Mouse (Mus musculus): ENCODE data around the gene Hrh2. TPM values are rescaled to one million over a fixed set of nuclear protein-coding genes. Genes with fewer than 3 reads are reported as not detected.

Hrh2 gene
- polyA plus RNA-seq, 1 experiment from 2014 or later, result 0.09 TPM

DNA sequence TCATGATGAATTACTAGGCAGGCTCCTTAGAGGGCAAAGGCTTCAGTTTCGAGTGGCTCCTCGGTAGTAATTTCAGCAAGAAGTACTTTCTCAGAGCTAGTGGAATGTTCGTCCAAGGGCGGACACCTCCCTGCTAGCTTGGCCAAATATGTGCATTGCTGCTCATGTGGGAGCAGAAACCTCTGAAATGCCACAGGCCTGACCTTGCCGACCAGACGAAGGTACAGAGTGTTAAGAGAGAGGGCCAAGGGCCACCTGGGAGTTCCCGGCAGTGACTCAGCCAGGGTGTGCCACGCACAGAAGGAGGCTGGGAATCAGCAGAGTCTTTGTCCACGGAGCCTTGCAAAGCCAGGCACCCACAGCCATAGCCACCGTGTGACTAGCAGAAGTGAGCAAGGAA, 39.9 kb downstream of the Hrh2 start:
- Histone ChIP-seq H3K9me3 (no peaks in the 10 kb centered on the region), H3K4me1 (peaks cover 4% of the 10 kb centered on the region), H3K27ac (peak overlapping the region; percentile 47; the same call in 1 of the 2 replicates), H3K4me3 (no peak overlapping the region), H3K27me3 (ENCODE audit: insufficient read depth, poor library complexity, severe bottlenecking) (peaks cover 6% of the 10 kb centered on the region; the same call in 1 of the 2 replicates), H3K36me3 (no peaks in the 10 kb centered on the region)
- no peak for DNase-seq (ENCODE audit: low spot score)
- 62% methylated on average over 10 of the region's 10 CpGs for WGBS

- Histone ChIP-seq H3K9me3 (no peaks in the 10 kb centered on the region), H3K4me3 (no peak overlapping the region), H3K27ac (no peak overlapping the region), H3K36me3 (no peaks in the 10 kb centered on the region), H3K27me3 (ENCODE audit: insufficient read depth, poor library complexity, severe bottlenecking) (peaks cover 17% of the 10 kb centered on the region; the same call in 1 of the 2 replicates), H3K4me1 (peaks cover 7% of the 10 kb centered on the region; the same call in 1 of the 2 replicates)
- 59% methylated on average over 6 of the region's 6 CpGs for WGBS
- no peak for DNase-seq (ENCODE audit: low spot score)
Measured at GRCm38 (mm10) chr13:54237512-54237911, 45.6 kb downstream of the Hrh2 start.

DNA sequence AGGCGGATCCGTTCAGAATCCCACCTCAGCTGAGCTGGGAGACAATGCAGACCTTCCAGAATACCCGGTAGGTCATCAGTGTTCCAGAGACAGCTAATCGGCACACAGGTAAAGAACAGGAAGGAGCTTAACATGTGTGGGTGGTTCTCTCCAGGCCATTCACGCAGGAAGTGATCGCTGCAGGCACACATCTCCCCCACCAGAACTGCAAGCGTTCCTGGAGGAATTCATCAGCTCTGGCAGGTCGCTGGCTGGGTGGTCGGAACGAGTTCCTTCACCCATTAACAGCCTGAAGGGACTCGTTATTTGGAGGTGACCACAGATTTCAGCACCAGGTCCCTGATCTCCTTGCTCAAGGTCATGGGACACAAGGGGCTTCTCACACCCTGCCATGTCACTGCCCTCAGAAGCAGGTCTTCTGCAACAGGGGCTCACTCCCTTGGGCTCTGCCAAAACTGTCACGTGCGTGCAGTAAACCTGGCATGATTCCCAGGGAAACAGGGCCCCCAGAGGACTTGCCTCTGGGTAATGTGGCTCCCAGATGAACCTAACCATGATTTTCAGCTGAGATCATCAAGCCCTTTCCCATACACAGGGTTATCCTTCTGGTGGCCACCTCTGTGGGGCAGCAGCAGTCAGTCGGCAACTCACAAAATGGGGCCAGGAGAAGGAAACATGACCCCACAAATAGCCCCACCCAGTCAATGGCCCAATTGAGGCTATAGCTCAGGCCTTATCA, 46.8 kb downstream of the Hrh2 start:
- H3K36me3 ChIP-seq, result no peaks in the 10 kb centered on the region
- no peak overlapping the region for H3K27ac ChIP-seq
- H3K27me3 ChIP-seq (ENCODE audit: insufficient read depth, poor library complexity, severe bottlenecking), result peaks cover 17% of the 10 kb centered on the region; the same call in 1 of the 2 replicates
- H3K4me1 ChIP-seq, result peaks cover 7% of the 10 kb centered on the region; the same call in 1 of the 2 replicates
- DNase-seq (ENCODE audit: low spot score), result no peak
- no peaks in the 10 kb centered on the region for H3K9me3 ChIP-seq
- 41% methylated on average over 14 of the region's 14 CpGs for WGBS
- H3K4me3 ChIP-seq, result no peak overlapping the region

DNA sequence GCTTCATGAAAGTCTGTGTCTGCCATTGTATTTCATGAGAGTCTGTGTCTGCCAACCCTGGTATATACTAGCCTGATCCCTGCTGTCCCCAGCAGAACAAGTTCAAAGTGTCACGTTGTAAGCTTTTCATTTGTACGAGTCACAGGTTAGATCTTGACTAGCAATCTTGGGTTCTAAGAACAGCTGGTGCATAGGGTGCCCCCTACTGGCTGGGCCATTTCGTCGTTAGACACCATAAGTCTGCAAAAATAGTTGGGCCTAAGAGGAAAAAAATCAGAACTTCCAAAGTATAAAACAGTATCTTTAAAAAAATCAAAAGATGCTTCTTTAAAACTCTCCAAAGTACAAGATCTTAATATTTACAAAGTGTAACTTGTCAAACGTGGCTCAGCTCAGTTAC, 50.5 kb downstream of the Hrh2 start:
- Histone ChIP-seq H3K36me3 (no peaks in the 10 kb centered on the region), H3K27ac (no peak overlapping the region), H3K4me1 (peaks cover 7% of the 10 kb centered on the region; the same call in 1 of the 2 replicates), H3K27me3 (ENCODE audit: insufficient read depth, poor library complexity, severe bottlenecking) (peaks cover 22% of the 10 kb centered on the region; the same call in 1 of the 2 replicates), H3K4me3 (no peak overlapping the region), H3K9me3 (no peaks in the 10 kb centered on the region)
- WGBS, result 60% methylated on average over 5 of the region's 5 CpGs
- no peak for DNase-seq (ENCODE audit: low spot score)

DNA sequence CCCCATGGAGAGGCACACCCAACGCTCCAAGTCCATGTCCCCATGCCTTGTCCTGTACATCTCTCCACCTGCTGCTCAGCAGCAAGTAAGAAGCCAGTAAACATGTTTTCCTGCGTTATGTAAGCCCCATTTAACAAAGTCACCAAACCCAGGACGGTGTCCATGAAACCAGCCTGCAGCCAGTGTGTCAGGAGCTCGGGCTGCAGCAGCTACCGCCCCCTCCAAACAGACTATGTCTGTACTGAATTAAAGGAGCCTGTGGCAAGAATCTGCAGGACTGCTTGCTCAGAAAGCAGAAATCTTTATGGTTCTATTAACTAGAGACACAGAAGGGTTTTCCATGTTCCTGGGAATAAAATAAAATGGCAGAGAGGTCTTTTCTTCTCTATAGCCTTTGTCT, 53.3 kb downstream of the Hrh2 start:
- WGBS, result 72% methylated on average over 5 of the region's 5 CpGs
- Histone ChIP-seq H3K9me3 (no peaks in the 10 kb centered on the region), H3K27me3 (ENCODE audit: insufficient read depth, poor library complexity, severe bottlenecking) (peaks cover 16% of the 10 kb centered on the region; the same call in 1 of the 2 replicates), H3K4me3 (no peak overlapping the region), H3K36me3 (no peaks in the 10 kb centered on the region), H3K27ac (no peak overlapping the region), H3K4me1 (peaks cover 13% of the 10 kb centered on the region)
- no peak for DNase-seq (ENCODE audit: low spot score)

- H3K4me1 ChIP-seq, result peaks cover 13% of the 10 kb centered on the region
- no peak overlapping the region for H3K27ac ChIP-seq
- no peaks in the 10 kb centered on the region for H3K36me3 ChIP-seq
- peak; percentile 81 for DNase-seq (ENCODE audit: low spot score)
- H3K9me3 ChIP-seq, result no peaks in the 10 kb centered on the region
- WGBS, result 25% methylated on average over 4 of the region's 4 CpGs
- no peak overlapping the region for H3K4me3 ChIP-seq
- peaks cover 20% of the 10 kb centered on the region; the same call in 1 of the 2 replicates for H3K27me3 ChIP-seq (ENCODE audit: insufficient read depth, poor library complexity, severe bottlenecking)
Measured at GRCm38 (mm10) chr13:54247545-54247944, 55.6 kb downstream of the Hrh2 start.

DNA sequence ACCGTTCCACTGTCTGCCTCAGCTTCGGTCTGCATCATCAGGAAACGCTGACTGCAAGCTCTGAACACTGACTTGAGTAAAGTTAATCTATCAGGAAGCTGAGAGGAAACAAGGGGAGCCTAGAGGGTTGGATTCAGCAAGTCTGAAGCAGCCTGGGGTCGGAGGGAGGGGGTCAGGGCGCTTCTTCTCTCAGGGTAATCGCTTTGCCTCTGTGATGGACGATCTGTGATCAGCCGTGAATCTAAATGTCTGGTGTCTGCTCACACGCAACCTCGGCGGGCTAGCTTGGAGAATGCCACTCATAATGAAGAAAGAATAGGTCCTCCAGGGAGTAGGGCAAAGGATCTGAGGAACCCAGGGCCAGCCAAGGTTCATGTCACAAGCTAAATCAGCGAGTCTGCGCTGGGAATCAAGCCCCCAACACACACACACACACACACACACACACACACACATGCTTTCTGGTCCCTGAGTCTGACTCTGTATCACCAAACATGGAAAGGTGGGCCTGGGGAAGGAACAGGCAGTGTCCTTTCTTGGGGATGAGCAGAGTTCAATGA, 56.6 kb downstream of the Hrh2 start:
- peaks cover 13% of the 10 kb centered on the region for H3K4me1 ChIP-seq
- H3K27ac ChIP-seq, result 0 out of 2 replicates have a peak overlapping the region, but pooled peaks have one; percentile 12
- H3K27me3 ChIP-seq (ENCODE audit: insufficient read depth, poor library complexity, severe bottlenecking), result peaks cover 21% of the 10 kb centered on the region; the same call in 1 of the 2 replicates
- no peaks in the 10 kb centered on the region for H3K9me3 ChIP-seq
- 60% methylated on average over 13 of the region's 13 CpGs for WGBS
- DNase-seq (ENCODE audit: low spot score), result no peak
- no peak overlapping the region for H3K4me3 ChIP-seq
- no peaks in the 10 kb centered on the region for H3K36me3 ChIP-seq

- 36% methylated on average over 4 of the region's 4 CpGs for WGBS
- peak; percentile 81 for DNase-seq (ENCODE audit: low spot score)
- H3K27ac ChIP-seq, result no peak overlapping the region
- no peaks in the 10 kb centered on the region for H3K36me3 ChIP-seq
- H3K9me3 ChIP-seq, result no peaks in the 10 kb centered on the region
- H3K4me3 ChIP-seq, result no peak overlapping the region
- peaks cover 21% of the 10 kb centered on the region; the same call in 1 of the 2 replicates for H3K27me3 ChIP-seq (ENCODE audit: insufficient read depth, poor library complexity, severe bottlenecking)
- H3K4me1 ChIP-seq, result peaks cover 13% of the 10 kb centered on the region
Measured at GRCm38 (mm10) chr13:54249007-54249406, 57.1 kb downstream of the Hrh2 start.

- WGBS, result 48% methylated on average over 8 of the region's 8 CpGs
- H3K4me1 ChIP-seq, result peaks cover 13% of the 10 kb centered on the region
- no peak overlapping the region for H3K4me3 ChIP-seq
- H3K27ac ChIP-seq, result no peak overlapping the region
- no peaks in the 10 kb centered on the region for H3K9me3 ChIP-seq
- peaks cover 21% of the 10 kb centered on the region; the same call in 1 of the 2 replicates for H3K27me3 ChIP-seq (ENCODE audit: insufficient read depth, poor library complexity, severe bottlenecking)
- DNase-seq (ENCODE audit: low spot score), result no peak
- no peaks in the 10 kb centered on the region for H3K36me3 ChIP-seq
Measured at GRCm38 (mm10) chr13:54250346-54250745, 58.4 kb downstream of the Hrh2 start.

DNA sequence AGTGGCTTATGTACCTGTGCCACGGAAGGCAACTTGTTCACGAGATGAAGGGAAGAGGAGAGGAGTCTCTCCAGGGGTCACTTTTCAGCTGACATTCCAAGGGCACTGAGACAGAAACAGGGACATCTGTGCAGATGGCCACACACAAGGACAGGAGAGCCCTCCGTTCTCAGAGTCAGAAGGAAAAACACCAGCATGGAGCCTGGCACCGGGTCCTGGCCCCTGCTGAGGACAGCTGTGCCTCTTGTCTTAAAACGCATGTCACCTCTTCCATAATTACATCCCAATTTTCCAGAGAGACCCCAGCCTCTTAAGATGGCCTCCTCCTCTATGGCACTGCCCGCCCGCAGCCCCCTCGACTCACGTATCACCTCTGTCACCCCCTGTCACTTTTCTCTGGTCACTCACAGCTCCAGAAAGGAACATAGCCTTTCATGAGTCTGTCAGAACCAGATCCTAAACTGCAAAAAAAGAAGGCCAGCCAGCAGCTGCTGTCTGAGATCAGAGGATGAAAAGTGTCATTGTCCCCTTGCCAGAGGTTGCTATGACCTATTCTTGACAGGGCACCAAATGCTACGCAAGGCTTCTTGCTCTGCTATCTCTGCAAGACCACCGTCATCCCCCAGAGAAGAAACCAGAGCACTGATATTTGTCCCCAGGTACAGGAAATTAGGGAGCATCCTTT, 59.8 kb downstream of the Hrh2 start:
- H3K27ac ChIP-seq, result no peak overlapping the region
- H3K27me3 ChIP-seq (ENCODE audit: insufficient read depth, poor library complexity, severe bottlenecking), result peaks cover 18% of the 10 kb centered on the region; the same call in 1 of the 2 replicates
- whole genome bisulfite sequencing, result 78% methylated on average over 11 of the region's 11 CpGs
- H3K36me3 ChIP-seq, result no peaks in the 10 kb centered on the region
- H3K4me1 ChIP-seq, result peaks cover 13% of the 10 kb centered on the region
- no peak for DNase-seq (ENCODE audit: low spot score)
- no peak overlapping the region for H3K4me3 ChIP-seq
- no peaks in the 10 kb centered on the region for H3K9me3 ChIP-seq

- H3K27ac ChIP-seq, result no peak overlapping the region
- WGBS, result 37% methylated on average over 10 of the region's 10 CpGs
Measured at GRCm38 (mm10) chr13:54257580-54258223, 65.8 kb downstream of the Hrh2 start.

DNA sequence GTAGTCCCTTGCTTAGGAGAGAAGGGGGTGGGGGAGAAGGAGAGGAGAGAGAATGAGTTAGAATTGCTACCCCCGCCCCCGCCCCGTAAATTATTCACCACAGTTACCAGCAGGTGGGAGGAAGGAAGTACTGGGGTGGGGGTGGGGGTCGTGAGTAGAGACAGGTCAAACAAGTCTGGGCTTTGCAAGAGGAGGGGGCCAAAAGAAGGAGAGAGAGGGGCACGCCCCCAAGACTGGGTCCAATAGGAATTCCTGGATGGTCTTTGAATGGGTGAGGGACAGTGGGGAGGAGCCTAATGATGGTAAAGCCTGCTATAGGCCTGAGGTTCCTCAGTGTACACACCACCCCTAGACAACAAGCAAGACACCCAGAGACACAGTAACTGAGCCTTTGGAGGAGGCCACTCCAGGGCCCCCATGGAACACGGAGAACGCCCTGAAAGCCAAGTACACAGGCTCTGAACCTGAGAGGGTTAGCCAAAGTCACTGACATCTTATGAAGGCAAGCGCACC, 66.4 kb downstream of the Hrh2 start:
- Histone ChIP-seq H3K27me3 (ENCODE audit: insufficient read depth, poor library complexity, severe bottlenecking) (peaks cover 21% of the 10 kb centered on the region; the same call in 1 of the 2 replicates), H3K9me3 (no peaks in the 10 kb centered on the region), H3K4me3 (no peak overlapping the region), H3K4me1 (no peaks in the 10 kb centered on the region), H3K36me3 (no peaks in the 10 kb centered on the region), H3K27ac (no peak overlapping the region)
- 35% methylated on average over 8 of the region's 8 CpGs for WGBS
- no peak for DNase-seq (ENCODE audit: low spot score)

More at GRCm38 (mm10) chr13:54257580-54258223, 65.8 kb downstream of the Hrh2 start:
- DNase-seq (ENCODE audit: low spot score), result no peak
- Histone ChIP-seq H3K36me3 (no peaks in the 10 kb centered on the region), H3K4me3 (no peak overlapping the region), H3K4me1 (no peaks in the 10 kb centered on the region), H3K27me3 (ENCODE audit: insufficient read depth, poor library complexity, severe bottlenecking) (peaks cover 21% of the 10 kb centered on the region; the same call in 1 of the 2 replicates), H3K9me3 (no peaks in the 10 kb centered on the region)

Measured in heart, embryonic 10.5 days (tissue).